Mouse (Mus musculus) c-Kit-negative CD71-positive TER-119-positive erythroid progenitor cells, embryonic 14.5 days (primary cell): ENCODE data around the gene Yaf2.
A peak's percentile ranks its signal among the peaks of the same experiment; 100 is the strongest.

Experiments
- DNase-seq: peaks from one replicate; pipeline ENCODE4 v3.0.0-alpha.2; 2013; ENCODE audit warnings: low read depth, low spot score

The Yaf2 gene

GRCm38 (mm10) chr15:93287628-93288027 is 49.1 kb downstream of the Yaf2 start:
- no peak for DNase-seq

- peak; percentile 40 for DNase-seq
Observed at GRCm38 (mm10) chr15:93285244-93285643, 51.5 kb downstream of the Yaf2 start.

GRCm38 (mm10) chr15:93284326-93284725 is 52.4 kb downstream of the Yaf2 start:
- DNase-seq, result peak; percentile 36

GRCm38 (mm10) chr15:93283349-93283748 is 53.4 kb downstream of the Yaf2 start:
- DNase-seq, result no peak

- DNase-seq, result peak; percentile 32
Observed at GRCm38 (mm10) chr15:93276276-93276675, 60.5 kb downstream of the Yaf2 start.

- peak; percentile 42 for DNase-seq
Observed at GRCm38 (mm10) chr15:93275623-93276022, 61.1 kb downstream of the Yaf2 start.

GRCm38 (mm10) chr15:93274679-93275583 is 61.8 kb downstream of the Yaf2 start, which contains the start of gene Gxylt1:
TSS of gene Gxylt1 (minus strand) at chr15:93275179.
- DNase-seq, result peak; percentile 95

GRCm38 (mm10) chr15:93273788-93274678 is 62.7 kb downstream of the Yaf2 start:
- DNase-seq, result no peak

- DNase-seq, result no peak
Observed at GRCm38 (mm10) chr15:93272948-93273347, 63.8 kb downstream of the Yaf2 start.

GRCm38 (mm10) chr15:93270289-93270855 is 66.4 kb downstream of the Yaf2 start:
- DNase-seq, result no peak

- no peak for DNase-seq
Observed at GRCm38 (mm10) chr15:93269572-93269971, 67.2 kb downstream of the Yaf2 start.

GRCm38 (mm10) chr15:93268001-93268400 is 68.7 kb downstream of the Yaf2 start:
- no peak for DNase-seq

- no peak for DNase-seq
Observed at GRCm38 (mm10) chr15:93267479-93267878, 69.3 kb downstream of the Yaf2 start.

GRCm38 (mm10) chr15:93266361-93266760 is 70.4 kb downstream of the Yaf2 start:
- DNase-seq, result no peak

GRCm38 (mm10) chr15:93265728-93266127 is 71.0 kb downstream of the Yaf2 start:
- no peak for DNase-seq

- no peak for DNase-seq
Observed at GRCm38 (mm10) chr15:93265231-93265630, 71.5 kb downstream of the Yaf2 start.

GRCm38 (mm10) chr15:93264221-93264620 is 72.5 kb downstream of the Yaf2 start:
- DNase-seq, result no peak

- DNase-seq, result no peak
Observed at GRCm38 (mm10) chr15:93263566-93263965, 73.2 kb downstream of the Yaf2 start.

GRCm38 (mm10) chr15:93262818-93263217 is 73.9 kb downstream of the Yaf2 start:
- no peak for DNase-seq

- DNase-seq, result no peak
Observed at GRCm38 (mm10) chr15:93262274-93262673, 74.5 kb downstream of the Yaf2 start.

- DNase-seq, result no peak
Observed at GRCm38 (mm10) chr15:93259933-93260332, 76.8 kb downstream of the Yaf2 start.

- no peak for DNase-seq
Observed at GRCm38 (mm10) chr15:93255295-93255694, 81.4 kb downstream of the Yaf2 start.
